Mouse (Mus musculus) intestine, embryonic 15.5 days (tissue): Measurements from ENCODE around the gene Alg2. TPM values are rescaled to one million over a fixed set of nuclear protein-coding genes. Genes with fewer than 3 reads are reported as not detected.

ENCODE experiments used
- ATAC-seq: fragments of 200-750 bp; cut with Nextera tagmentation; 2 replicates; pipeline ENCODE4 v1.8.0; 2017; ENCODE audit warnings: moderate TSS enrichment, moderate library complexity
- H3K27ac ChIP-seq: fragments of 300-500 bp; sonication (generic); 2 replicates; pipeline ENCODE4 v1.5.1; 2015; ENCODE audit warnings: mild to moderate bottlenecking, inconsistent platforms
- H3K27me3 ChIP-seq: fragments of 300-500 bp; sonication (generic); replicated peaks from 2 replicates; pipeline ENCODE4 v1.6.1; 2015; ENCODE audit warnings: inconsistent platforms
- H3K36me3 ChIP-seq: fragments of 300-500 bp; sonication (generic); 2 replicates; pipeline ENCODE4 v1.6.1; 2015; ENCODE audit warnings: inconsistent platforms
- H3K4me1 ChIP-seq: fragments of 300-500 bp; sonication (generic); replicated peaks from 2 replicates; pipeline ENCODE4 v1.6.1; 2015; ENCODE audit warnings: inconsistent platforms
- H3K4me2 ChIP-seq: fragments of 300-500 bp; sonication (generic); replicated peaks from 2 replicates; pipeline ENCODE4 v1.6.1; 2015; ENCODE audit warnings: mild to moderate bottlenecking, inconsistent platforms
- H3K4me3 ChIP-seq: fragments of 300-500 bp; sonication (generic); replicated peaks from 2 replicates; pipeline ENCODE4 v1.5.1; 2015; ENCODE audit warnings: inconsistent platforms
- H3K9ac ChIP-seq: fragments of 300-500 bp; sonication (generic); 2 replicates; pipeline ENCODE4 v1.6.1; 2015; ENCODE audit warnings: inconsistent platforms
- H3K9me3 ChIP-seq: fragments of 300-500 bp; sonication (generic); 2 replicates; pipeline ENCODE4 v1.6.1; 2016; ENCODE audit warnings: inconsistent platforms
- WGBS: fragments of 180-500 bp; shearing (Covaris S2); methylation state at CpG from one replicate; pipeline ENCODE4 v1.1.7; 2015; 5-methylcytosine and 5-hydroxymethylcytosine counted together
- polyA plus RNA-seq: library from polyadenylated mRNA; unstranded; fragments of >200 nt; fragmentation: Nextera tagmentation; extraction: Ambion mirVana; gene quantifications from 2 replicates; pipeline ENCODE4 v1.2.1, GENCODE M21; 2015

Alg2 gene
- polyA plus RNA-seq, 1 experiment from 2014 or later: 56.0 TPM

- no peak overlapping the region for H3K27ac ChIP-seq
- no peak overlapping the region for H3K4me2 ChIP-seq
- H3K36me3 ChIP-seq: no peaks in the 10 kb centered on the region
- no peaks in the 10 kb centered on the region for H3K9me3 ChIP-seq
- no peak for ATAC-seq
- no peaks in the 10 kb centered on the region for H3K4me1 ChIP-seq
- H3K4me3 ChIP-seq: no peak overlapping the region
- H3K27me3 ChIP-seq: no peaks in the 10 kb centered on the region
- WGBS: 54% methylated on average over 3 of the region's 3 CpGs
- no peak overlapping the region for H3K9ac ChIP-seq
Observed at GRCm38 (mm10) chr4:47422194-47422593, 51.9 kb downstream of the Alg2 start.

DNA sequence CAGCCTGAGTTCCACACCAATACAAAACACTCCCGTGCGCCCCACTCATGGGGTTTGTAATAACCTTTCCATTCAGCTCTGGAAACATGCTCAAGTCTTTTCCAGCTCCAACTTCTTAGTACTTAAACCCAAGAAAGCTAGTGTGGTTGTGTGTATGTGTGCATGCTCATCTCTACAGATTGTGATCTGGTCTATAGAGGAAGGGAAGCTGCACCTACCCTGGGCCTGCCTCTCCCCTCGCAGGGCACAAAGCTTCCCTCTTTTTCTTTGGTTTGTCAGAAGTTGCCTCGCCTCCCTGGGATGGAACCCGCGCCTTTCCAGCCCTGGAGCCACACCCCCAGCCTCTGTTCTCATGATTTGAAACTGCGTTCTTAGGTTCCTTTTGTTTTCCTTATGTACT is 53.9 kb downstream of the Alg2 start:
- Histone ChIP-seq H3K36me3 (no peaks in the 10 kb centered on the region), H3K4me3 (no peak overlapping the region), H3K9ac (no peak overlapping the region), H3K9me3 (no peaks in the 10 kb centered on the region), H3K4me2 (no peak overlapping the region), H3K27ac (no peak overlapping the region), H3K27me3 (no peaks in the 10 kb centered on the region), H3K4me1 (no peaks in the 10 kb centered on the region)
- ATAC-seq: no peak
- 43% methylated on average over 7 of the region's 7 CpGs for WGBS

DNA sequence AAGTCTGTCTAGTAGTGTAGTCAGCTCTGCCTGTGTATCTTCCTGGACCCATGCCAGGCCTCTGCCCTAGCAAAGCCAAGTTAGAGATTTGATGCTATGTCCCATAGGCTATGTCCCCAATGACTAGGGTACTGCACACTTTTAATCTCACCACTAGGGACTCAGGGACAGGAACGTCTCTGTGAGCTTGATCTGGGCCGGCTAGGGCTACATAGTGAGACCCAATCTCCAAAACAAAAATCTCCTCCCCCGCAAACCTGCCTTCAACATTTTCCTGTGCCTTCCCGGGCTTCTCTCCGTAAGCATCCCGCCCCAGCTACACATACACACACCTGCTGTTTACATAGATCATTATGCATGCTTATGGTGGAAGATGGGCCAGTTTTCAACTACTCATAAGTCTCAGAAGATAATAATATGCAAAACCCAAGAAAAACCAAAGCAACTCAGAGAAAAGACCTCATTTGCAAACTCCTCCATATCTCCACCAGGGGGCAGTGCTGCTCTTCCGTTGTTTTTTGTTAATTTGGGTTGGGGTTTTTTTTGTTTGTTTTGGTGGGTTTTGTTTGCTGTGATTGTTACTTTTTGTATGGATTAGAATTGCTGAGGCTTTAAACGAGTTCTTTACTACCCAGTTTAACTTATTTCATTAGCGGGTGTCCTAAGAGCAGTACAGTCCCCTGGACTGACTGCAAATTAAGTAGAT is 54.7 kb downstream of the Alg2 start:
- no peak overlapping the region for H3K27ac ChIP-seq
- no peaks in the 10 kb centered on the region for H3K4me1 ChIP-seq
- no peaks in the 10 kb centered on the region for H3K9me3 ChIP-seq
- no peaks in the 10 kb centered on the region for H3K36me3 ChIP-seq
- H3K9ac ChIP-seq: no peak overlapping the region
- H3K27me3 ChIP-seq: no peaks in the 10 kb centered on the region
- no peak overlapping the region for H3K4me2 ChIP-seq
- WGBS: 23% methylated on average over 9 of the region's 9 CpGs
- no peak overlapping the region for H3K4me3 ChIP-seq
- no peak for ATAC-seq

DNA sequence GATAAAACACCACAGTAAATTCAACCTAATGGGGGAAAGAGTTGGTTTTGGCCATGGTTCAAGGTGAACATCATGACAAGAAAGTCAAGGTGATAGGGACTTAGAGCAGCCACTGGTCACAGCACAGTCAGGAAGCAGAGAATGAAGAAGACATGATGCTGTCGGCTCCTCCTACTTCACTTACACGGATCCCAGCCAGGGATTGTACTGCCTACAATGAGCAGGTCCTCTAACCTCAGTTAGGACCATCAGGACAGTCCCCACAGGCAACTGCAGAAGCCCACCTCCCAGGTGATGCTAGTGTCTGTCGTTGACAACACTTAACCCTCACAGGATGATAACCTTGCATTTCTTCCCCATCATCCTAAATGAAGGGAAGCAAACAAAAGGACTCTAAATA is 56.3 kb downstream of the Alg2 start:
- no peak for ATAC-seq
- no peaks in the 10 kb centered on the region for H3K36me3 ChIP-seq
- H3K27ac ChIP-seq: no peak overlapping the region
- H3K4me1 ChIP-seq: no peaks in the 10 kb centered on the region
- H3K9me3 ChIP-seq: no peaks in the 10 kb centered on the region
- no peak overlapping the region for H3K4me2 ChIP-seq
- H3K4me3 ChIP-seq: no peak overlapping the region
- no peak overlapping the region for H3K9ac ChIP-seq
- no peaks in the 10 kb centered on the region for H3K27me3 ChIP-seq
- 57% methylated on average over 3 of the region's 3 CpGs for WGBS

Other genes starting within 250 kb of the Alg2 start
- gene Tgfbr1, start 121.1 kb downstream of the Alg2 start, polyA plus RNA-seq: 24.3 and 28.0 TPM in 2 replicates
- 430 and 467 TPM in 2 replicates for gene Sec61b, start 325 bp upstream of the Alg2 start, polyA plus RNA-seq